Comparison of ENCODE assay signal across 9 mouse cellular contexts in the genomic region with DNA sequence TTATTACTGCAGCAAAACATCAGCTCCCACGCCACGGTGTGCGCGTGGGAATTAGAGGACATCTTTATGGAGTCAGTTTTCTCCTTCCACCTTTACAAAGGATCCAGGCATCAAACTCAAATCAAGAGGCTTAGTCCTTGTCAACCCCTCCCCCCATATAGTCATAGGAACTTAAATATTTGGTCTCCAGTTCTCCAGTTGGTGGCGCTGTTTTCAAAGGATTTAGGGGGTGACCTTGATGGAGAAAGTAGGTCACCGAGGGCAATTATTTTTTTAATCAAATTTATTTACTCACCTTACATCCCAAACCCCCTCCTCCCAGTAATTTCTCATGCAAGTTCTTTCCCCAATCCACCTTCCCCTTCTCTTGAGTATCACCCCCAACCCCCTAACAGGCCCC. TPM values are rescaled to one million over a fixed set of nuclear protein-coding genes. Genes with fewer than 3 reads are reported as not detected.
DNase-seq lines count a peak whose midpoint lies in the region; ATAC-seq and TF ChIP-seq lines count a peak whose summit lies in the region.
"Had no signal": no experiment of that assay in that cellular context is flagged by ENCODE, and none has a peak within 500 bp of the region (broad histone marks: within the 10 kb centered on the region; RNA-seq: fewer than 3 reads in every experiment).

No protein-coding gene starts in this region.

- no peak overlapping the region for H3K4me2 ChIP-seq in midbrain, postnatal 0 days (ENCODE audit: low read depth, low read length, poor library complexity, severe bottlenecking)
- H3K4me2 ChIP-seq in midbrain, embryonic 11.5 days: no peak overlapping the region

- peak; percentile 55 for DNase-seq in adrenal gland, postnatal 14 days
- no peak for DNase-seq in adrenal gland, postnatal 25 days
- DNase-seq in midbrain, postnatal 0 days (ENCODE audit: low spot score): no peak
- DNase-seq in midbrain, embryonic 11.5 days (ENCODE audit: low spot score, missing footprints): no peak
- peak; percentile 44 for DNase-seq in thymus, postnatal 0 days (ENCODE audit: low spot score)
- DNase-seq in yolk sac, embryonic 10.5 days (ENCODE audit: low spot score): no peak
- no peak for DNase-seq in Muller cell, postnatal 12 days (ENCODE audit: inconsistent ontology term)

- WGBS in midbrain, postnatal 0 days: 63% methylated on average over 6 of the region's 6 CpGs
- 66% methylated on average over 6 of the region's 6 CpGs for WGBS in midbrain, embryonic 11.5 days

- H3K36me3 ChIP-seq in midbrain, postnatal 0 days (ENCODE audit: insufficient read depth, low read length): no peaks in the 10 kb centered on the region
- H3K36me3 ChIP-seq in midbrain, embryonic 11.5 days (ENCODE audit: control insufficient read depth, insufficient read depth, low read length): no peaks in the 10 kb centered on the region

- no peaks in the 10 kb centered on the region for H3K9me3 ChIP-seq in midbrain, postnatal 0 days (ENCODE audit: low read length)
- no peaks in the 10 kb centered on the region for H3K9me3 ChIP-seq in midbrain, embryonic 11.5 days (ENCODE audit: control insufficient read depth, low read length)

- no peak for ATAC-seq in midbrain, postnatal 0 days (ENCODE audit: low FRiP score)
- ATAC-seq in midbrain, embryonic 11.5 days (ENCODE audit: low FRiP score): no peak
- ATAC-seq in hematopoietic stem cell, adult 5-6 weeks (replicated peaks in 1 of 2; ENCODE audit: insufficient read depth in 1 of 2, low FRiP score in 2 of 2, low TSS enrichment in 1 of 2, low read depth in 1 of 2, poor library complexity in 2 of 2, severe bottlenecking in 2 of 2): peak; percentile 46 to 51; a peak in 1 of 4 replicates
- ATAC-seq: midbrain, embryonic 16.5 days had no signal

- no peaks in the 10 kb centered on the region for H3K4me1 ChIP-seq in midbrain, postnatal 0 days (ENCODE audit: insufficient read depth, low read length)
- H3K4me1 ChIP-seq in midbrain, embryonic 11.5 days (ENCODE audit: control insufficient read depth, insufficient read depth, low read length): no peaks in the 10 kb centered on the region

- peak; percentile 22 for TF ChIP-seq CTCF in midbrain, postnatal 0 days (IDR thresholded peaks at IDR 0.05)

- no peaks in the 10 kb centered on the region for H3K27me3 ChIP-seq in midbrain, postnatal 0 days (ENCODE audit: insufficient read depth, low read length)
- no peaks in the 10 kb centered on the region for H3K27me3 ChIP-seq in midbrain, embryonic 11.5 days (ENCODE audit: control insufficient read depth, insufficient read depth, low read length)

- H3K4me3 ChIP-seq in midbrain, postnatal 0 days (ENCODE audit: low read depth, low read length): no peak overlapping the region
- H3K4me3 ChIP-seq in midbrain, embryonic 11.5 days (ENCODE audit: low read depth, low read length): no peak overlapping the region

- no peak overlapping the region for H3K9ac ChIP-seq in midbrain, postnatal 0 days (replicated peaks; ENCODE audit: low read length, poor library complexity, severe bottlenecking)
- H3K9ac ChIP-seq in midbrain, embryonic 11.5 days (ENCODE audit: low read length): no peak overlapping the region

- no peak overlapping the region for H3K27ac ChIP-seq in midbrain, postnatal 0 days (ENCODE audit: low read depth, low read length)
- no peak overlapping the region for H3K27ac ChIP-seq in midbrain, embryonic 11.5 days (ENCODE audit: low read depth, low read length)

RNA-seq across cellular contexts. Expression of a gene that starts 52.9 kb away (rescaled TPM):
- 161 and 211 TPM in 2 replicates for total RNA-seq in adrenal gland, postnatal 14 days (2021)
- total RNA-seq in adrenal gland, postnatal 25 days (2021): 133 and 164 TPM in 2 replicates
- total RNA-seq in midbrain, postnatal 0 days (2014; rRNA removed): 201 and 246 TPM in 2 replicates
- 175 and 179 TPM in 2 replicates for polyA plus RNA-seq in midbrain, postnatal 0 days (2015; fragmentation: Nextera tagmentation; extraction: Ambion mirVana)
- 269 and 271 TPM in 2 replicates for polyA plus RNA-seq in midbrain, embryonic 11.5 days (2014; fragmentation: Nextera tagmentation; extraction: Ambion mirVana)
- total RNA-seq in hematopoietic stem cell, adult 5-6 weeks (2017): 606 and 717 TPM in 2 replicates
- 462 and 483 TPM in 2 replicates for polyA plus RNA-seq in thymus, postnatal 0 days (2015; fragmentation: Nextera tagmentation; extraction: Ambion mirVana)

Comparison
In these comparisons a context has a peak if more than half of its experiments do, and no peak if none do; other contexts are left out.
1. DNase-seq: peak in adrenal gland, postnatal 14 days (single experiment) and thymus, postnatal 0 days (single experiment); none in adrenal gland, postnatal 25 days (single experiment), midbrain, postnatal 0 days (single experiment), midbrain, embryonic 11.5 days (single experiment), yolk sac, embryonic 10.5 days (single experiment) and Muller cell, postnatal 12 days (single experiment).
2. ATAC-seq: peak in hematopoietic stem cell, adult 5-6 weeks (2 of 2); none in midbrain, postnatal 0 days (single experiment) and midbrain, embryonic 11.5 days (single experiment).